Mouse (Mus musculus) retina, adult 2 months (tissue): ENCODE results near the gene Ptger2.

Source experiments
- DNase-seq: peaks from one replicate; pipeline ENCODE4 v3.0.0-alpha.2; 2012; ENCODE audit warnings: low read depth, low spot score

The Ptger2 gene

GRCm38 (mm10) chr14:45049689-45050418 is 61.9 kb downstream of the Ptger2 start:
- DNase-seq = no peak

GRCm38 (mm10) chr14:45050419-45050776 is 62.4 kb downstream of the Ptger2 start:
- DNase-seq = no peak

GRCm38 (mm10) chr14:45051116-45051515 is 63.1 kb downstream of the Ptger2 start:
- DNase-seq = no peak
